Mouse (Mus musculus) forebrain, embryonic 10.5 days (tissue): Measurements from ENCODE around the gene Lmna. TPM values are rescaled to one million over a fixed set of nuclear protein-coding genes. Genes with fewer than 3 reads are reported as not detected.

ENCODE experiments used
- DNase-seq: peaks from one replicate; pipeline ENCODE4 v3.0.0-alpha.2; 2017; ENCODE audit warnings: low spot score; ENCODE audit errors: extremely low spot score
- H3K27ac ChIP-seq: fragments of 300-500 bp; sonication (generic); 2 replicates; pipeline ENCODE4 v1.5.1; 2016; ENCODE audit warnings: mild to moderate bottlenecking
- H3K27me3 ChIP-seq: fragments of 300-500 bp; sonication (generic); 2 replicates; pipeline ENCODE4 v1.6.1; 2016; ENCODE audit warnings: mild to moderate bottlenecking; ENCODE audit not compliant: poor library complexity, severe bottlenecking
- H3K36me3 ChIP-seq: fragments of 300-500 bp; sonication (generic); replicated peaks from 2 replicates; pipeline ENCODE4 v1.6.1; 2016; ENCODE audit warnings: mild to moderate bottlenecking, moderate library complexity
- H3K4me1 ChIP-seq: fragments of 300-500 bp; sonication (generic); 2 replicates; pipeline ENCODE4 v1.6.1; 2016
- H3K4me3 ChIP-seq: fragments of 300-500 bp; sonication (generic); 2 replicates; pipeline ENCODE4 v1.5.1; 2016; ENCODE audit warnings: mild to moderate bottlenecking, moderate library complexity
- H3K9me3 ChIP-seq: fragments of 300-500 bp; sonication (generic); 2 replicates; pipeline ENCODE4 v1.6.1; 2016; ENCODE audit warnings: mild to moderate bottlenecking, moderate library complexity
- WGBS: fragments of 180-500 bp; shearing (Covaris S2); methylation state at CpG from one replicate; pipeline ENCODE4 v1.1.7; 2016; 5-methylcytosine and 5-hydroxymethylcytosine counted together
- polyA plus RNA-seq: library from polyadenylated mRNA; unstranded; fragments of >200 nt; fragmentation: Nextera tagmentation; extraction: Ambion mirVana; gene quantifications from 2 replicates; pipeline ENCODE4 v1.2.1, GENCODE M21; 2016

The Lmna gene
- polyA plus RNA-seq, 1 experiment from 2014 or later: 11.6 TPM

GRCm38 (mm10) chr3:88450379-88451131, 59.2 kb downstream of the Lmna start:
- 84% methylated on average over 12 of the region's 12 CpGs for WGBS
- no peak overlapping the region for H3K4me3 ChIP-seq
- peaks cover 40% of the 10 kb centered on the region for H3K4me1 ChIP-seq
- no peaks in the 10 kb centered on the region for H3K9me3 ChIP-seq
- H3K27ac ChIP-seq: no peak overlapping the region; the same call in 1 of the 2 replicates
- H3K36me3 ChIP-seq: no peaks in the 10 kb centered on the region
- H3K27me3 ChIP-seq: peaks cover 63% of the 10 kb centered on the region
- no peak for DNase-seq

- 6% methylated on average over 21 of the region's 21 CpGs for WGBS
- peaks cover 36% of the 10 kb centered on the region for H3K4me1 ChIP-seq
- peak; percentile 66 for DNase-seq
- peak overlapping the region; percentile 48 for H3K4me3 ChIP-seq
- peaks cover 60% of the 10 kb centered on the region for H3K27me3 ChIP-seq
- no peaks in the 10 kb centered on the region for H3K9me3 ChIP-seq
- H3K27ac ChIP-seq: peak overlapping the region; percentile 82
- no peaks in the 10 kb centered on the region for H3K36me3 ChIP-seq
Observed at GRCm38 (mm10) chr3:88449395-88450023, 60.2 kb downstream of the Lmna start.

- no peaks in the 10 kb centered on the region for H3K36me3 ChIP-seq
- WGBS: 94% methylated on average over 8 of the region's 8 CpGs
- H3K27me3 ChIP-seq: peaks cover 57% of the 10 kb centered on the region
- peaks cover 36% of the 10 kb centered on the region for H3K4me1 ChIP-seq
- no peak overlapping the region for H3K27ac ChIP-seq
- H3K9me3 ChIP-seq: no peaks in the 10 kb centered on the region
- no peak overlapping the region for H3K4me3 ChIP-seq
- DNase-seq: no peak
Observed at GRCm38 (mm10) chr3:88448443-88448842, 61.3 kb downstream of the Lmna start.

GRCm38 (mm10) chr3:88447676-88448183, 62.0 kb downstream of the Lmna start:
- 64% methylated on average over 8 of the region's 8 CpGs for WGBS
- H3K4me3 ChIP-seq: no peak overlapping the region
- H3K36me3 ChIP-seq: no peaks in the 10 kb centered on the region
- no peak overlapping the region for H3K27ac ChIP-seq
- H3K9me3 ChIP-seq: no peaks in the 10 kb centered on the region
- no peak for DNase-seq
- peaks cover 30% of the 10 kb centered on the region for H3K4me1 ChIP-seq
- H3K27me3 ChIP-seq: peaks cover 55% of the 10 kb centered on the region

GRCm38 (mm10) chr3:88446471-88447123, 63.2 kb downstream of the Lmna start:
- 84% methylated on average over 8 of the region's 8 CpGs for WGBS

GRCm38 (mm10) chr3:88442888-88443287, 66.9 kb downstream of the Lmna start:
- Histone ChIP-seq H3K9me3 (no peaks in the 10 kb centered on the region), H3K36me3 (0 out of 2 replicates have a peak, but pooled peaks cover 4% of the 10 kb centered on the region), H3K27me3 (peaks cover 48% of the 10 kb centered on the region), H3K27ac (no peak overlapping the region), H3K4me1 (peaks cover 35% of the 10 kb centered on the region), H3K4me3 (no peak overlapping the region)
- WGBS: 83% methylated on average over 7 of the region's 7 CpGs
- DNase-seq: no peak

More at GRCm38 (mm10) chr3:88446471-88447123, 63.2 kb downstream of the Lmna start:
- Histone ChIP-seq H3K4me1 (peaks cover 30% of the 10 kb centered on the region), H3K27ac (no peak overlapping the region), H3K9me3 (no peaks in the 10 kb centered on the region), H3K27me3 (peaks cover 52% of the 10 kb centered on the region), H3K36me3 (no peaks in the 10 kb centered on the region), H3K4me3 (no peak overlapping the region)
- DNase-seq: no peak

GRCm38 (mm10) chr3:88442488-88442887, 67.3 kb downstream of the Lmna start:
- H3K4me1 ChIP-seq: peaks cover 37% of the 10 kb centered on the region
- WGBS: 85% methylated on average over 12 of the region's 12 CpGs
- H3K4me3 ChIP-seq: no peak overlapping the region
- H3K36me3 ChIP-seq: 0 out of 2 replicates have a peak, but pooled peaks cover 8% of the 10 kb centered on the region
- DNase-seq: no peak
- H3K27ac ChIP-seq: no peak overlapping the region
- H3K9me3 ChIP-seq: no peaks in the 10 kb centered on the region
- H3K27me3 ChIP-seq: peaks cover 44% of the 10 kb centered on the region

- peaks cover 44% of the 10 kb centered on the region for H3K27me3 ChIP-seq
- H3K27ac ChIP-seq: 0 out of 2 replicates have a peak overlapping the region, but pooled peaks have one; percentile 15
- H3K4me3 ChIP-seq: peak overlapping the region; percentile 26; the same call in 1 of the 2 replicates
- WGBS: 31% methylated on average over 27 of the region's 27 CpGs
- 0 out of 2 replicates have a peak, but pooled peaks cover 8% of the 10 kb centered on the region for H3K36me3 ChIP-seq
- DNase-seq: no peak
- no peaks in the 10 kb centered on the region for H3K9me3 ChIP-seq
- H3K4me1 ChIP-seq: peaks cover 51% of the 10 kb centered on the region
Observed at GRCm38 (mm10) chr3:88440500-88441381, 69.0 kb downstream of the Lmna start.

- Histone ChIP-seq H3K9me3 (no peaks in the 10 kb centered on the region), H3K27ac (no peak overlapping the region), H3K4me3 (no peak overlapping the region), H3K36me3 (0 out of 2 replicates have a peak, but pooled peaks cover 8% of the 10 kb centered on the region), H3K4me1 (peaks cover 51% of the 10 kb centered on the region), H3K27me3 (peaks cover 44% of the 10 kb centered on the region)
- DNase-seq: no peak
- WGBS: 55% methylated on average over 4 of the region's 4 CpGs
Observed at GRCm38 (mm10) chr3:88439582-88439981, 70.2 kb downstream of the Lmna start.

GRCm38 (mm10) chr3:88437454-88437853, 72.3 kb downstream of the Lmna start:
- no peaks in the 10 kb centered on the region for H3K9me3 ChIP-seq
- H3K27ac ChIP-seq: peak overlapping the region; percentile 81
- H3K36me3 ChIP-seq: 0 out of 2 replicates have a peak, but pooled peaks cover 8% of the 10 kb centered on the region
- H3K4me3 ChIP-seq: peak overlapping the region; percentile 45
- no peak for DNase-seq
- peaks cover 51% of the 10 kb centered on the region for H3K4me1 ChIP-seq
- H3K27me3 ChIP-seq: peaks cover 39% of the 10 kb centered on the region
- WGBS: 77% methylated on average over 10 of the region's 10 CpGs

GRCm38 (mm10) chr3:88436395-88437201, 73.2 kb downstream of the Lmna start:
- 10% methylated on average over 29 of the region's 29 CpGs for WGBS
- peak; percentile 79 for DNase-seq
- H3K27me3 ChIP-seq: peaks cover 33% of the 10 kb centered on the region
- H3K4me3 ChIP-seq: peak overlapping the region; percentile 45
- peaks cover 51% of the 10 kb centered on the region for H3K4me1 ChIP-seq
- H3K36me3 ChIP-seq: 0 out of 2 replicates have a peak, but pooled peaks cover 8% of the 10 kb centered on the region
- peak overlapping the region; percentile 81 for H3K27ac ChIP-seq
- no peaks in the 10 kb centered on the region for H3K9me3 ChIP-seq
